Mouse (Mus musculus): ENCODE measurements around the gene H1f0. TPM values are rescaled to one million over a fixed set of nuclear protein-coding genes. Genes with fewer than 3 reads are reported as not detected.

H1f0 gene
- total RNA-seq, 2 experiments from 2014 or later: 80.6 to 80.7 TPM

DNA sequence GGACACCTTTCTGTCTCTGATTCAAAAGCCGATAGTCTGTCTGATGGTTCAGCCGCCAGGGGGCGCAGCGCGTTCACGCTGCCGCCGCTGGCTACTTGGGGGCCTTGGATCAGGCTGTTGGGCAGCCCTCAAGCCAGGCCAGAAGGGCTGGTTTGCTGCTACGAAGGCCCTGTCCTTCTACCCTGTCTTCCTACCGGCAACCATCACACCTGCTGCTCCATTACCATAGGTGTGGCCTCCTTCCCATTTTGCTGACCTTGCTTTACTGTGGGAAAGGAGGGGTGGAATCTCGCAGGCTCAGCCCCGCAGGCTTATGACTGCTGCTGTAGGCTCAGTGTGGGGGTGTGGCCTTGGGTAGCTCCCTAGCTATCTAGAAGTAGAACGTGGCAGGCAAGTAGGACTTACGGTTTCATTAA lies 9.7 kb downstream of the H1f0 start:
- DNase-seq (ENCODE audit: low spot score in 2 of 2): peak; percentile 65 to 79

DNA sequence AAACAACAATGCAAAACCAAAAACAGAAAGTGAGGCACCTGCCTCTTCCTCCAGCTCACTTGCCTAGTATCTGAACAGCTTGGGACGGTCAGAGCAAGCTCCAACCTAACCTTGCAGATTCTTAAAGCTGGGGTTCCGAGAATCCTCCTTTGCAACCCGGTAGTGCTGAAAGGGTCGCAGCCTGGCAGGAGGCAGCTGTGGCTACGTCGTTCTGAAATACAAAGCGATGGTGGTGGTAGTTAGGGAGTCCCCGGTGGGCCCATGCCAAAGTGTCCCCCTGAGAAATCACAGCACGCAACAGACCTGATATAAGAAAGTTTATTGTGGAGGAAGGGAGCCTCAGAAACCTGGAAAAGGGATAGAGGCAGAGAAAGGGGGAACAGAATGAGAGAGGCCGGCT lies 10.1 kb downstream of the H1f0 start:
- DNase-seq (ENCODE audit: low spot score in 2 of 2): no peak

DNA sequence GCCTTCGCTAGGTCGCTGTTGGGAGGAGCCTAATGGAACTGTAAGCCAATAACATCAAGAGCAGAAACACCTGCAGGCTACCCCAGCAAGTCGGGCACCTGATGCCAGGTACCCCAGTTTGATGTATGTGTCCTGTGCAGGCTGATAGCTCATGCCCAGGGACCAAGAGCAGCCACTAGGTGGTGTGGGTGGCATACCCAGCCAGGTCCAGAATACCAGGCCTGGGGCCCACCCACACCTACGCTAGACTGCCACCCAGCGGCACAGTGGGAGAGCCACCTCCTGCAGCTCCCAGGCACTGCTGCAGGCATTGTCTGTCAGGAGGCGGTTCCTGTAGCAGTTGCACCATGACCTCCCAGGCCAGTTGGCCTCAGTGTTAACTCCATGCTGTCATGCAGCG lies 10.6 kb downstream of the H1f0 start:
- peak; percentile 70 for DNase-seq (ENCODE audit: low spot score in 2 of 2)

DNA sequence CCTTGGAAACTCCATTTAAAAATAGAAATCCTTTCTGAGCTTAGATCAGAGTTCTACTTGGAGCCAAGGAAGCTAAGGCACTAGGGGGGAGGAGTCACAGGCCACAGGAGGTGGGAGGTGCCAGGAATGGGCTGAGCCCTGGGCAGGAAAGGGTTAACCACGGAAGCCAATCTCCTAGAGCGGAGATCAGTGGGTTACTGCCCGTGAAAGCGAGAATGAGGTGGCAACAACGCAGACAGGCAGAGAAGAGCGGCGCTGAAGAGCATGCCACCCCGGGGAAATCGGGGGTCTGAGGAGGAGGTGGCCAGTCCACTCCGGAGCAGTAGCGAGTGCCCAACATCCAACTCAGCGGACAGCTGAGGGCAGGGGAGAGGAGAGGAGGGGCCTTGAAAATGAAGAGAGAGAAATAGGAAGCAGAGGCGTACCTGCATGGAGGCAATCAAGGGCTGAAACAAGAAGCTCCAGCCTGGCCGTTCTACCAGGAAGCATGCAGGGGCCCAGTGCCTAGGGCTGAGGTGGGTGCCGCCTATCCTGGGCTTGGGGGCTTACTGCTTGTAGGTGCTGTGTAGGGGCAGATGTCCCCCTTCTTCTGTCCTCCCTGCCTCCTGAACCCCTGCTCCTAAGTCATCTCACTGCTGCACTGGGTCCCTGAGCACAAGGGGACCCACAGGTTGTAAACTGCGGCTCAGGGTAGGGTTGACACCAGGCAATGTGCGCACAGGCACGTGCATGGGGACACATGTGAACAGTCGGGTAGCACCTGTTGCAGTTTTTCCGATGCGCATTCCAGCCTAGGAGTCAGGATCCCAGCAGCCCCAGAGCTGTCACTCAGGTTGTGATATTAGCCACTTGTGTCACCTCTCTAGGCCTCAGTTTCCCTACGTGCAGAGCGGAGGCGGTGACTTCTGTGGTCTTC lies 12.5 kb downstream of the H1f0 start:
- DNase-seq (ENCODE audit: low spot score in 2 of 2): no peak

DNA sequence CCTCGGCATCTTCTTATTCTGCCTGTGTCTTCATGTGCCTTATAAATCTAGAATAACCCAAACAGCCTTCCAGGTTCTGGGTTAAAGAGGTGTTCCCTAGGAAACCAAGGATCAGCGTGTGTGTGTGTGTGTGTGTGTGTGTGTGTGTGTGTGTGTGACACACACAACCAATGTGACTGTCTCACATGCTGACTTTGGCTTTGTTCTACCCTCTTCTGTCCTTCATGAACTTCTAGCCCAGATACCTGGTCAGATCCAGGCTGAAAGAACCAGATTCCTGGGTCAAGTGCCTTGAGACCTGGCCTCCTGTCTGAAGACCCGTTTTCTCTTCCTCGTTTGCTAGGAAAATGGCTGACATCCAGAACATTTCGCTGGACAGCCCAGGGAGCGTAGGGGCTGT lies 13.3 kb downstream of the H1f0 start, which contains the start of gene Galr3:
TSS of gene Galr3 (plus strand) at position 301 of the 400 bp plus-strand sequence.
- DNase-seq (ENCODE audit: low spot score in 2 of 2): no peak

DNA sequence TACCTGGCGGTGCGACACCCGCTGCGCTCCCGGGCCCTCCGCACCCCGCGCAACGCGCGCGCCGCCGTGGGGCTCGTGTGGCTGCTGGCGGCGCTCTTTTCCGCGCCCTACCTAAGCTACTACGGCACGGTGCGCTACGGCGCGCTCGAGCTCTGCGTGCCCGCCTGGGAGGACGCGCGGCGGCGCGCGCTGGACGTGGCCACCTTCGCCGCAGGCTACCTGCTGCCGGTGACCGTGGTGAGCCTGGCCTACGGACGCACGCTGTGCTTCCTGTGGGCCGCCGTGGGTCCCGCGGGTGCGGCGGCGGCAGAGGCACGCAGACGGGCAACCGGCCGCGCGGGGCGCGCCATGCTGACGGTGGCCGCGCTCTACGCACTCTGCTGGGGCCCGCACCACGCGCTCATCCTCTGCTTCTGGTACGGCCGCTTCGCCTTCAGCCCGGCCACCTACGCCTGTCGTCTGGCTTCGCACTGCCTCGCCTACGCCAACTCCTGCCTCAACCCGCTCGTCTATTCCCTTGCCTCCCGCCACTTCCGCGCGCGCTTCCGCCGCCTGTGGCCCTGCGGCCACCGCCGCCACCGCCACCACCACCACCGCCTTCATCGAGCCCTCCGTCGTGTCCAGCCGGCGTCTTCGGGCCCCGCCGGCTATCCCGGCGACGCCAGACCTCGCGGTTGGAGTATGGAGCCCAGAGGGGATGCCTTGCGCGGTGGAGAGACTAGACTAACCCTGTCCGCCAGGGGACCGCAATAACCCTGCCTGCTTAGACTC lies 14.7 kb downstream of the H1f0 start:
- DNase-seq (ENCODE audit: low spot score in 2 of 2): peak; percentile 38 to 47

DNA sequence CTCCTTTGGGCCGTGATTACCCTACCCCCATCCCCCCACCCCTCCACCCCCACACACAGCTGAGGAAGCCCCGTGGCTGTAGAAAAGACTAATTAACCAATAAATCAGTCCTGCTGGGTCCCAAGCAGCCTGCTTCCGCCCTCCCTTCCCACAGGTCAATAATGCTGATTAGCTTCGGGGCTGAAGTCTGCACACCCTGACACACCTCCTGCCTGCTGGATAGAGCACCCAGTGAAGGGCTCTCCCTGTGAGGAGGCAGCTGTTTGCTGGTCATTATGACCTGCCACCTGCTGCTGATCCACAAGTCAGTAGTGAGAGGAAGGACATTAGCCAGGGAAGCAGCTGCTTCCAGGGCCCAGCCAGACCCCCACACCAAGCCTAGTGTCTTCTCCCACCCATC lies 16.6 kb downstream of the H1f0 start:
- DNase-seq (ENCODE audit: low spot score in 2 of 2): no peak

DNA sequence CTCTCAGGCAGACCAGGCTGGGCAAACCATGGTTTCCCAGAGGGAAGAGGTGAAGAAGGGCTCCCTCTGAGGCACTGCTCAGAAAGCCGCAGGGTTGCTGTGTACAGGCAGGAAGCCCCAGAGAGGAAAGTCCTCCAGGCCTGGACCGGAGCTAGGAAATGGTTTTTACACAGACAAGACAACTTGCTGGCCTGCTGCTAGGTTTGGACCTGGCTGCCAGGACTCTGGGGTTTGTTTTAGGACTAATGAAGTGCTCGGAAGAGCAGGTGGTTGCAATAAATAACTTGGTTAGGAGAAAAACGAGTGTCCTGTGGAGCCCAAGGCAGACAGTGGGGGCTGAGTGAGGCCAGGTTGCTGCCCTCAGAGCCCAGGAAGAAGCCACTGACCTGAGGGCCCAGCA lies 19.9 kb downstream of the H1f0 start:
- DNase-seq (ENCODE audit: low spot score in 2 of 2): no peak

DNA sequence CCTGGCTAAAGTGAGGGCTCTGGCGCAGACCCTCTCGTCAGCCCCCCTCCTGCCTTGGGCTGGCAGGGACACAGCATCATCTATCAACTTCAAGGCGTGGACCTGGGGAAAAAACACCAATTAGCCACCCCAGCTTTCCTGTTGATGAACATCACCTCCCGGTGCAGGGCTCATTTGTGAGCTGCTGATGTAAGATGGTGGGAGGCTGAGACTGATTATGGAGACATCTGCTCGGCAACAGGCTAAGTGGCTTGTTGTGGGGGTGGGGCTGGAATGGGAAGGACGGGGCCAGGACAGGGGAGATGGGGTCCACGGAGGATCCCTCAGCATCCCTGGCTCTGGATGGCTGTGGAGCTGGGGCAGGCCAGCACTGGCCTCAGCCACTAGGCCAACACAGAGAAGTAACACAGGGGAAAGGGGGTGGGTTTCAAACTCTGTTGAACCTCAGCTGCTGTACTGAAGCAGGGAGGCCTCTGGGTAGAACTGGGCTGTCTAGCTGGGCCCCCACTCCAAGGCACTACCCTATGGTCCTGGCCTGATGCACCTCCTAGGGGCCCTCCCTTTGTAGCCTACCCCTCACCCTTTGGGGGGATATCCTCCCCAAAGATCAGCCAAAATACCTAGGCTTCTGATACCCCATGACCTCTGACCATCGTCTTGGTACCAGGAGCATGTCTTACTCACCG lies 22.1 kb downstream of the H1f0 start:
- DNase-seq (ENCODE audit: low spot score in 2 of 2): no peak

DNA sequence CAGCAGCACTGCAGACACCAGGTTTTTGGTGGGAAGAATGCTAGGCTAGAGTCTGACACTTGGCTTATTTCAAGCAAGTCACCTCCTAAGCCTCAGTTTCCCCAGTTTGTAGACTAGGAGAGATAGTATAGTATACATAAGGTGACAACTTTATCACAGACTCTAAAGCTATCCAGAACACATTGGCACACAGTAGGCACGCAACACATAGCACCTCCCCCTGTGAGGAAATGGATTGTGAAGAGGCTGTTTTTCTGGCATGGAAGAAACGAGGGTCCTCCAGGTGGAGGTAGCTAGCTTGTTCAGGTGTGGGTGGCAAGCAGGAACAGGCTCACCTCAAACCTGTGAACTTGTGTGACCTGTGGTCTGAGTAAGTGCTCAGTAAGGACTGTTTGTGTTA lies 22.7 kb downstream of the H1f0 start:
- no peak for DNase-seq (ENCODE audit: low spot score in 2 of 2)

DNA sequence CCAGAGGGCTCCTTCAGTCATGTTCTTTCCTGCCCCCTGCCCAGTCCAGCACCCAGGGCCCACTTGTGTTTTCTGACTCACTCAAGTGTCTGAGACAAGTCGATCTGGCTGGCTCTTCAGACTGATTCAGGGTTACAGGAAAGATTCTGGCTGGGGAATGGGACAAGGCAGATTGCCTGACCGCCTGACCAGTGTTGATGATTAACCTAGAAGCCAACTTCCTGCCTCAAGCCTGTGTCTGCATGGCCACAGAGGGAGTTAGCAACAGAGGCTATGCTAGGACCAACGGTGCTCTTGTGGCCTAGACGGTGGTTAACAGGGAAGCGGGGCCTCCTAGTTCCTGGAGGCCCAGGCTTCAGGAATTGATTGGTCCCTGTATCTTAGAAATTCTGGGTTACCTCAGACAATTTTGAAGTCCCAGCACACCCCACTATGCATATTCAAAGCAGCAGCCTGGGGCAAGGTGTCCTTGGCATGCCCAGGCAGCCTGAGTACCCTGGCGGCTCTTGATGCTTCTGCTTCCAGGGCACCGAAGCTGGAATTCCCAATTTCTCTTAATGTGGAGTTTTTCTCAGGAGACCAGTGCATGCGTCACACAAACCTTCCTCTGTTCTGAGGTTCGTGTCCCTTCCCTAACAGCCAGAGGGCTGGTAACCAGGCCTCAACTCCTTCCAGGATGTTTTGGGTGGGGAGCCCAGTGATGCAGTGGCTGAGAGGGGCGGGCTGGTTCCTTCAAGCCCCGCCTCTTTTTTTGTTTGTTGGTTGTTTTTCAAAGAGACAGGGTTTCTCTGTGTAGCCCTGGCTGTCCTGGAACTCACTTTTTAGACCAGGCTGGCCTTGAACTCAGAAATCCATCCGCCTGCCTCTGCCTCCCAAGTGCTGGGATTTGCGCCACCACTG lies 23.5 kb downstream of the H1f0 start:
- DNase-seq (ENCODE audit: low spot score in 2 of 2): no peak

DNA sequence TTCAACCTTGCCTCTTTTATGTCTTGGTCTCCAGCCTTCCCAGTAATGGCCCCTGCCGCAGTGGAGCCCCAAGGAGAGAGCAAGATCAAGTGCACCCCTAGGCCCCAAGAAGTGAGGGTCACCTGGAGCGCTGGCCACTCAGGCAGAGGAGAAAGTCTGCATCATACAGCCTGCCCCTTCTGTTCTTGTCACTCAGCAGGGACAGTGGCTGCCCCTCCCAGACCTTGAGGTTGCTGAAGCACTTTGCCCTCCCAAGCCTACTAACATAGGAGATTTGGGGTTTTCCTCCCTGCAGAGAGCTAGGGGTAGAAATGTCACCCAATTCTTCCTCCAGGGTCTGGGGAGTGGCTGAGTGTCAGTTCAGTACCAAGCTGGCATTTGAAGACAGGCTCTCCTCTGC lies 24.1 kb downstream of the H1f0 start:
- DNase-seq (ENCODE audit: low spot score in 2 of 2): no peak

DNA sequence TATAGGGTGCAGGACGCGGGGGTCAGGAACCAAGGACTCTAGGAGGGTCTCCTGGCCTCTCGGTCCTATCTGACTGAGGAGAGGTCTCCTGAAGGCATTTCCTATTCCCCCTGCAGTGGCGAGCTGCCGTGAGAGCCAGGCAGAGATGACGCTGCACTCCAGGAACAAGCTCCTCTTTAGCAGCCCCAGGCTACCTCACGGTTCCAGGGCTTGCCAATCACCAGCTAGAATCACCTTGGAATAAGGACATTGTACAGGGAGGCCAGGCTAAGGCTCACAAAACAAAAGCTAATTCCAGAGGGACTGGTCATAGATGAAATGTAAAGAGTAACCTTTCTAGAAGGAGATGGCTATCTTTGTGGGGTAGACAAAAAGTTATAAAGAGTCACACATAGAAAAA lies 28.4 kb downstream of the H1f0 start:
- no peak for DNase-seq (ENCODE audit: low spot score in 2 of 2)

DNA sequence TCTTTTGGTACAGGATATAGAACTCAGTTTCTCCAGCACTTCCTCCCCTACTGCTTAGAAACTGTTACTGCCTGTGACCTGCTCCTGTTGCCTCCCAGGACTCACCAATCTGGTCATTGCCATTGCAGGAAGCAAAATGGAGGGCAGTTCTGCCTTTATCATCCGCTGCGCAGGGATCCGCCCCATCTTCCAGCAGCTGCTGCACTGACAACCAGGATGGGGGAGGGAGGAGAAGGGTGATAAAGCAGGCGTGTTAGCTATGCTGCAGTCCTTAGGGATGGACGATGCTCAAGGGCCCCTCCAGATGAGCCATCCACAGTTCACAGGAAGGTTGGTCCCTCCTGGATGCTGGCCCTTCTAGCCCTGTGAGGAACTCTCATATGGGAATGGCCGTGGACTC lies 29.6 kb downstream of the H1f0 start:
- no peak for DNase-seq (ENCODE audit: low spot score in 2 of 2)

DNA sequence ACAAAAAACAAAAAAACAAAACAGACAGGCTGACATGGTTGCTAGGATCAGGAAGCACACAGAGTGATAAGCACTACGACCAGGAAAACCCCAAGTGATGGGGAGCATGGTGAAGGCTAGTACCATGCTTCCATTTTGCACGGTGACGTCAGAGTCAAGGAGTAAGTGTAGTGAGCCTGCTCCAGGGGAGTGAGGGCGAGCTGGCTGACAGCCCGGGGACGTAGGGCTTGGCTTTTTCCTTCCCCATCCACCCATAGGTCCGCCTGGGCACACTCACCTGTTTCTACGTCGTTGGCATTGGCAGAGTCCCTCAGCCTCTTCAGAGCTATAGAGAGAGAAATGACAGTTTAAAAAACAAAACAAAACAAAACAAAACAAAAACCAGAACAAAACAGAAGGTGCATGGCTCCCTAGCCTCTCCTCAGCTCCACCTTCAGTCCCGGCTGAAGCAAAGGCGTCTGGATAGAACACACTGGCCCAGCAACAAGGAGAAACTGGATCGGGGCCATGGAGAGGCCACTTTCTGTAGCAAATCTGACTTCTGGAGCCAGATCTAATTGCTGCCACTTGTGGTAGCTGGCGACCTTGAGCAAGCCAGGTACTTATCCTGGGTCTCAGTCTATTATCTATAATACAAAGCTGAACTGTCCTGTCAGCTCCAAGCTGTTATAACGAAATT lies 32.8 kb downstream of the H1f0 start:
- no peak for DNase-seq (ENCODE audit: low spot score in 2 of 2)

DNA sequence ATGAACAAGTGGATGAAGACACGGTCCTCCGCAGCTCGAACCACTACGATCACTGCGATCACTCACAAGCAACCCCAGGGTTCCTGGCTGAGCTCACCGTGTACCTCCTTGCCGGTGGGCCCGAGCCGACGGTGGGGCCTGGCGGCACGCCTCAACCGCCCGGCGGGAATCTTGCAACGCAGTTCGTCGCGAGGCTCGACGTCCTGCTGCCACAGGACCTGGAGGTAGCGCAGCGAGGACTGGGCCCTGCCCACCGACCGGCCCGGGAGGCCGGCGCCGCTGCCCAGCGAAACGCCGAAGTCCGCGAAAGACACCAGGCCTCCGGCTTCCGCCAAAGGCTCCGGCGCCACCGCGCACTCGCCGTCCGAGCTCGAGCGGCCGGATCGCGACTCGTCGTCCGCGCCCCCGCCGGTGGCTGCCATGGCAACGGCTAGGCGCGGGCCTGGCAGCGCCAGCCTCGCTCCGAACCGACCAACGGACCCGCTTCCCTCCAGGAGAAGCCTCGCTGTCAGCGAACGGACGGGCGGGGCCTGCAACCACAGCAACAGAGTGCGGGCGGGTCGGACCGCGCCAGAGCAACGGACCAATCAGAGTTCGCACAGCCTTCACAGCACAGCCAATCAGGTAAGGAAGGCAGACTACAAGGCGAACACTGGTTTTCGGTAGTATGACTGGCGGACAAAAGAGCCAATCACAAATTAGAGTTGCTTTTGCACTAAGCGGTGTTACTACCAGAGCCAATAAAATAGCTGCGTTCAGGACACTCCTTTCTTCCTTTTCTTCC lies 34.3 kb downstream of the H1f0 start, which contains the start of gene Ankrd54:
TSS of gene Ankrd54 (minus strand) at position 518 of the 784 bp plus-strand sequence.
- DNase-seq (ENCODE audit: low spot score in 2 of 2): peak; percentile 96

DNA sequence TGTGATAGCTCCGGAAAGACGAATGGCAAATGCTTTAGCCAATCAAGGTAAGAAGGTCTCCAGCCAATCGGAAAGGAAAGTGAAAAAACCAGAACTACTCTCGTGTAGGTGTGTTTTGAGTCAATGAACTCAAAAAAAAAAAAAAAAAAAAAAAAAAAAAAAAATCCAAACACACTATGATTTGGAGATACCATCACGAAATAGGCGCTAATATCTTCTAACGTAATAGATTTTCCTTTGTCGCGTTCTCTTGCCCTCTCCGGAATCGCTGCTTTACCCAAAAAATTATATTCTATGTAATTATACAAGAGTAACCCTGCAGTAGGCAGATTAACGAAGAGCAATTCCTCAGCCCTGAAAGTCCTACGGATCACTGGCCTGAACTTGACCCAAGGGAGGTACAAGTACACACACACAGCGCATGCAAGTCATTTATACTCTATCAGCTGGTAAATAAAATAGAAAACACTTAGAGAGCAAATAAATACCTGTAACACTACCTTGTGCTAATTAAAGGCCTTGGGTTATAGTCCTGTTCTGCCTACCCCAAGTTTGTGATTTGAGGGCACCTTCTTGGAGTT lies 35.0 kb downstream of the H1f0 start:
- no peak for DNase-seq (ENCODE audit: low spot score in 2 of 2)

DNA sequence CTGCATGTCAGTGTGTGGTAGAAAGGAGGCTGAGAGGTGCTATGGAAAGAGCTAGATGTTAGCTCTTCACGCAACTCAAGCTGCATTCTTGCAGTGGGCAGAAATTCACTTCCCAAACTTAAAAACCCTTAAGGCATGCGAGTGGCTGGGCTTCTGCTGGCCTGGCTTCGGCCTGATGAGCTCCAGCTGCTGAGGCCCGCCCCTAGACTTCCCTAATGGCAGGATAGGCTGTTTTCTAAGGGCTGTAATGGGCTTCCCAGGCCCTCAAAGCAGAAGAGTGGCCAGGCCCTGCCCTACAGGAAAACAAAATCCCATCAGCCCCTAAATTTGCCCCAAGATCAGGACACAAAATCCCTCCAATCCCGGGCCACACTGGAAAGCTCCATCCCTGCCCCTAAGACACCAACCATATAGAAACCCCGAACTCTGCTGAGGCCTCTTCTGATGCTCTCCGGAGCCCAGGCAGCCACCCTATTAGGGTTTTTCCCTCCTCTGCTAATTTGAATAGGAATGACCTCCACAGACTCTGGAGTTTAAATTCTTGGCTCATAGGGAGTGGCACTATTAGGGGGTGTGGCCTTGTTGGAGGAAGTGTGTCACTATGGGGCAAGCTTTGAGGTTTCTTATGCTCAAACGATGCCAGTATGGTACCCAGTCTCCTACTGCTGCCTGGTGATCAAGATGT lies 37.0 kb downstream of the H1f0 start:
- no peak for DNase-seq (ENCODE audit: low spot score in 2 of 2)
